Mouse (Mus musculus) brain, embryonic 18.5 days (tissue): ENCODE measurements around the gene Gm47995.

Experiments
- DNase-seq: peaks from one replicate; pipeline ENCODE4 v3.0.0-alpha.2; 2012; ENCODE audit warnings: low read depth, low spot score

Gm47995 gene

DNA sequence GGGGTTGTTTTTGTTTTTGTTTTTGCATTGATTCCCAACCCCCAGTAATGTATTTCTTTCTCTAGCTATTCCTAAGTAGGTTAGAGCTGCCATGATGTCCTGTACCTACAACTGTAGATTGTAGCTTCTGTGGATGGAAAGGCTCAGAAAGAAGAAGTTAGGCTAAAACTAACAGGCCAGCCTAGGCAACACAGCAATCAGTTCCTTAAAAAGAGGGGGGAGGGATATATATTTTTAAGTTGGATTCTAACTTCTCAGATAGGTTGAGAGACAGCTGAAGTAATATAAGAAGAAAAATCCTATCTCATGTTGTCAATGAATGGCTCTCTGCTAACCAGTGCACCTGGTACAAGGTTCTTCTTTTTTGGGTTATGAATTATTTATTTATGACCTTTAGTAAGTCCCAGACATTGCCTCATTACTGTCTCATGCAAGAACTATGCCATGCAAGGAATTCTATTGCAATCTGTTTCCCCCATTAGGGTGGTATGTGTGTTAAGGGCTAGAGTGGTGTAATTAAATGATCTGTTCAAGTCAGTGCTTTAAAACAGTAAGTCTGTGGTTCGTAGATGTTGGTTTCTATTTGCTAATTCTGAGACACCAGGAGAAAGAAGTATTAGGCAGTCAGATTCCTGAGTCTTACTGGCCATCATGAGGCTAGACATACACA lies 30.2 kb downstream of the Gm47995 start:
- DNase-seq: no peak

GRCm38 (mm10) chr1:151232346-151232745 lies 34.1 kb downstream of the Gm47995 start:
- no peak for DNase-seq

DNA sequence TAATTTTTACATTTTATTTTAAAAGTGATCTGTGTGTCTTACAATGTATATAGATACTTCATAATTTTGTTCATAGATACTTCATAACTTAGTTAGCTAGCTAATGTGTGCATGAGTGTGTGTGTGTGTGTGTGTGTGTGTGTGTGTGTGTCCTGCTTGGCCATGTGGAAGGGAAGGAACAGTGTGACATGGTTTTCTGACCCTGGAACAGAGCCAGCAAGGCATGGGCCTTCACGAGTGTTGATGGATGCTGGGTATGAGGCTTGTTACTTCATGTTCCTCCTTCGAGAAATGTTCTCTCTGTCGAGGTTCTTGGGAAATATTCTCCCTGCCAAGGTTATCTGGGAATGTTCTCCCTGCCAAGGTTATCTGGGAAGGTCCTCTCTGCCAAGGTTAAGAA lies 35.5 kb downstream of the Gm47995 start:
- no peak for DNase-seq

DNA sequence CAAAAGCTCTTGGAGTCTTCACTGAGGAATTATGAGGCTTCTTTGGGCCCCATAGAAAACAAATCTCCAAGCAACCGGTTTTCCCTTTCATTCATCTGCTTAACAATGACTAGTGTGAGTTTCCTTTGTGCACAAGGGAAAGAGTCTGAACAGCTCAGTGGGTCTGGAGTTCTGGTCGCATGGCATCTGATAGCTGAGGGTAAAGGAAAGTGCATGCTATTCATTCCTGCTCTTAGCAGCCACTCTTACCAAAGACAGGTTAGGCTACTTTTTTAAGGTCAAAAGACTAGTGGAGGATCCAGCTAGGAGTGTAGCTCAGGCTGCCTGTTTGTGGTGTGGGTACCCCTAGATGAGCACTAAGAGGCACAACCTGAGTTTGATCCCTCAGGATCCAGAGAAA lies 37.3 kb downstream of the Gm47995 start:
- no peak for DNase-seq

- no peak for DNase-seq
Measured at GRCm38 (mm10) chr1:151236141-151236930, 38.1 kb downstream of the Gm47995 start.

DNA sequence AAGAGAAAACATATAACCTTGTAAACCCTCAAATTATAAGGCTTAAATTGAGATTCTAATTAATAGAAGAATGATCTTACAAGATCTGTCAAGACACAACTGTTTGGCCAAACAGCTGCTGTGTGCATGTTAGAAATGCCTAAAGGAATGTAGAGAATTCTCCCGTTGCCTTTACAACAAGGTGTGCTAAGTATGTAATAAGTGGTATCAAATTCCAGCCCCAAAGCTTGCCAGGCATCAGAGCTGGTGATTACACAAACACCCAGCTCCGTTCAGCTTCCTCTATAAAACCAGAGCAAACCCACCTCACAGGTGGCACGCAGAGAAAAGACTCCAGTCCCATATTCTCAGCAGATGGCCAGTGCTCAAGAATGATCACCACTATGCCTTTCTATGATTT lies 39.5 kb downstream of the Gm47995 start:
- DNase-seq: no peak

DNA sequence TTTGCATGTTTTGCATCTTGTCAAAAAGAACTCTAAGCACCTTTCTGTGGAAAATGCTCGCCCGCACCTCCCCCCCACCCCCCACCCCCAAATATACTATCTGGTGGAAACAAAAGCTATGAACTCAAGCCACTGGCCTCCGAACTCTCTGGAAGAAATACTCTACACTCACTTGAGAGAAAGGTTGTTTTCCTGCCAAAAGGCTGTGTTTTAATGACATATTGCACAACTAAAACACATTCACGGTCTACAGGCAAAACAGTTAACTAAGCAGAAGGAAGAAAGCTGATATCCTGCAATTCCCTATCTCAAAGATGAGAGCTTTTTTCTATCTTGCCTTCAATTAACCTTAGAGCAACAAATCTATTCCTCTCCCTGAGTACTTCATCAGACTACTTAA lies 45.1 kb downstream of the Gm47995 start:
- DNase-seq: no peak

GRCm38 (mm10) chr1:151244013-151244412 lies 45.8 kb downstream of the Gm47995 start:
- DNase-seq: no peak

- DNase-seq: no peak
Measured at GRCm38 (mm10) chr1:151244761-151245160, 46.5 kb downstream of the Gm47995 start.

DNA sequence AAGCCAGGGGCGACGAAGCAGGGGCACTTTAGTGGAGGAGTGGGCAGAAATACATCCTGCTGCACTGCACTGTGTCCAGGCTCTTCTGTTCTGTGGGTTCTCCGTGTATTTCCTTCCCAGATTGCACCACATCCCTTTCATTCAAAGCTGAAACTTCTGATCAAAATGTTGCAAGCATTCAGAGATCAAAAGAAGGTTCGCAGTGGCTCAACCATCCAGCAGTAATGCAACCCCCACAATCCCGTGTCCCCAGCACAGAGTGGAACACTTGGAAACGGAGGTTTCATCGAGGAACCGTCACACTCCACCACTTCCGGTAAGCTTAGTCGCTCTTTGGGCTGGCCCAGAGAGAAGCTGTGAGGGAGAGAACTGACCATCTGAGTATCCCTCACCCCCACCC lies 46.9 kb downstream of the Gm47995 start:
- DNase-seq: no peak

DNA sequence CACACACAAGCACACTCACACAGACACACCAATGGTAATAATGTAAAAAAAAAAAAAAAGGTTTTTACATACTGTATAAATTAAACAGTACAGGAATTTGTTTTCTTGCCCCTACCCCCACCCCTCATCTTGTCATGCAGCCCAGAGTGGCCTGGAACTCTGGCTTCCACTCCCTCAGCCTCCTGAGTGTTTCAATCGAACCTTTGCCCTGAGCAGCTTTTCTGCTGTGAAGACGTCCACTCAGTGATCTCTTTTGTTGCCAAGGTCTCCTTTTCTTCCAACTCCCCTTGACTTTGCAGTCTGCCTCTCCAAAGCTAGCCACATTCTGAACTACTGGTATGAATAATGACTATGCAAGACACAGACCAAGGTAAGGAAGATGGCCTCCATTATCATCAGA lies 47.6 kb downstream of the Gm47995 start:
- DNase-seq: no peak
